Mouse (Mus musculus): ENCODE measurements at regions not wholly inside any gene's neighbourhood (a gene's known extent, or its start where the extent isn't known, plus 50 kb on each side); places are given as distances from the start of the nearest gene placed in this dataset.

DNA sequence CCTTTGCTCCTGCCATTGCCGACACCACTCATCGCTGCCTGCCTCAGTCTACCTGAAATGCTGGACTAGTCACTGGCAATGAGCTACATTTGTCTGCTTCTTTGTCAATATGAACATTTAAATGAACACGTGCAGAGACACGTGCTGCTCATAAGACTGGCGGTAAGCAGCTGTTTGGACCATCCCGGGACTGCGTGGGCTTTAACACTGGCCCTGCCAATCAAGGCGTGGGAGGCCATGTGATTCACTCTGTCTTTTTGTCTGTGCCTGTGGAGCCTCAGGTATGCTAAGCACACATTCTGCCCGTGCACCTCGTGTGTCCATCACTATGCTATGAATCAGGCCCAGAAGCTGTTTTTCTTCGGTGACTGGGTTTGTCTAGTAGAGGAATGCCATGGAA, 199.9 kb downstream of the Rpap3 start:
- no peak for ATAC-seq (ENCODE audit: low FRiP score)
- no peaks in the 10 kb centered on the region for H3K27me3 ChIP-seq (ENCODE audit: insufficient read depth, low read length)
- H3K4me1 ChIP-seq (ENCODE audit: insufficient read depth, low read length) = no peaks in the 10 kb centered on the region
- 0 out of 2 replicates have a peak, but pooled peaks cover 4% of the 10 kb centered on the region for H3K9me3 ChIP-seq (ENCODE audit: low read length)
- TF ChIP-seq CTCF (IDR thresholded peaks at IDR 0.05) = no peak
- no peak overlapping the region for H3K9ac ChIP-seq (replicated peaks; ENCODE audit: low read length, poor library complexity, severe bottlenecking)
- no peaks in the 10 kb centered on the region for H3K36me3 ChIP-seq (ENCODE audit: insufficient read depth, low read length)
- no peak overlapping the region for H3K4me2 ChIP-seq (ENCODE audit: low read depth, low read length, poor library complexity, severe bottlenecking)
- no peak overlapping the region for H3K27ac ChIP-seq (ENCODE audit: low read depth, low read length)
- H3K4me3 ChIP-seq (ENCODE audit: low read depth, low read length) = no peak overlapping the region
- 89% methylated on average over 11 of the region's 11 CpGs for WGBS
- no peak for DNase-seq (ENCODE audit: low spot score)

GRCm38 (mm10) chr15:97504325-97504724, 201.3 kb downstream of the Rpap3 start:
- Histone ChIP-seq H3K4me1 (ENCODE audit: insufficient read depth, low read length) (no peaks in the 10 kb centered on the region), H3K27ac (ENCODE audit: low read depth, low read length) (no peak overlapping the region), H3K9me3 (ENCODE audit: low read length) (no peaks in the 10 kb centered on the region), H3K4me2 (ENCODE audit: low read depth, low read length, poor library complexity, severe bottlenecking) (no peak overlapping the region), H3K27me3 (ENCODE audit: insufficient read depth, low read length) (no peaks in the 10 kb centered on the region), H3K9ac (replicated peaks; ENCODE audit: low read length, poor library complexity, severe bottlenecking) (no peak overlapping the region), H3K4me3 (ENCODE audit: low read depth, low read length) (no peak overlapping the region), H3K36me3 (ENCODE audit: insufficient read depth, low read length) (no peaks in the 10 kb centered on the region)
- DNase-seq (ENCODE audit: low spot score) (no peak), ATAC-seq (ENCODE audit: low FRiP score) (no peak)
- TF ChIP-seq CTCF (IDR thresholded peaks at IDR 0.05) = no peak
- 94% methylated on average over 1 of the region's 1 CpGs for WGBS

DNA sequence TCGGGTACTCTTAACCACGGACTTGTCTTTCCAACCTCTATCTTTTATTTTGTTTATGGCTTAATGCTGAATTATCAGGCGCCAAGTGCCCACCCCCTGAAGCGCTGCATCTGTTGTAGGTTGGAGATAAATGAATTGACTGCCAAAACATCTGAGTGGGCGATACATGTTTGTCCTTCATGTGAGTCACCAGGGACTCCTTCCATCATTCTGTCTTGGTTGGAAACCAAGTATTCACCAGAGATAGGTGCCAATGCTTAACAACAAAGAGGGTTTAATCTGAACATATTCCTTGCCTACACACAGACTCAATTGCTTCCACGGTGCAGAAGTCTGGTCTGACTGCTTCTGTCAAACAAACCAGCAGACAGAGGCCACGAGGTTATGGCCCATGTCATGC, 203.6 kb downstream of the Rpap3 start:
- ATAC-seq (ENCODE audit: low FRiP score) = no peak
- DNase-seq (ENCODE audit: low spot score) = no peak
- H3K4me1 ChIP-seq (ENCODE audit: insufficient read depth, low read length) = no peaks in the 10 kb centered on the region
- 90% methylated on average over 7 of the region's 7 CpGs for WGBS
- no peak overlapping the region for H3K9ac ChIP-seq (replicated peaks; ENCODE audit: low read length, poor library complexity, severe bottlenecking)
- H3K4me3 ChIP-seq (ENCODE audit: low read depth, low read length) = no peak overlapping the region
- H3K4me2 ChIP-seq (ENCODE audit: low read depth, low read length, poor library complexity, severe bottlenecking) = no peak overlapping the region
- no peak for TF ChIP-seq CTCF (IDR thresholded peaks at IDR 0.05)
- H3K9me3 ChIP-seq (ENCODE audit: low read length) = no peaks in the 10 kb centered on the region
- no peaks in the 10 kb centered on the region for H3K27me3 ChIP-seq (ENCODE audit: insufficient read depth, low read length)
- H3K27ac ChIP-seq (ENCODE audit: low read depth, low read length) = no peak overlapping the region
- H3K36me3 ChIP-seq (ENCODE audit: insufficient read depth, low read length) = no peaks in the 10 kb centered on the region

GRCm38 (mm10) chr15:97501420-97501819, 204.2 kb downstream of the Rpap3 start:
- Histone ChIP-seq H3K27me3 (ENCODE audit: insufficient read depth, low read length) (no peaks in the 10 kb centered on the region), H3K4me3 (ENCODE audit: low read depth, low read length) (no peak overlapping the region), H3K36me3 (ENCODE audit: insufficient read depth, low read length) (no peaks in the 10 kb centered on the region), H3K27ac (ENCODE audit: low read depth, low read length) (no peak overlapping the region), H3K9me3 (ENCODE audit: low read length) (no peaks in the 10 kb centered on the region), H3K4me1 (ENCODE audit: insufficient read depth, low read length) (no peaks in the 10 kb centered on the region), H3K4me2 (ENCODE audit: low read depth, low read length, poor library complexity, severe bottlenecking) (no peak overlapping the region), H3K9ac (replicated peaks; ENCODE audit: low read length, poor library complexity, severe bottlenecking) (no peak overlapping the region)
- 72% methylated on average over 9 of the region's 9 CpGs for WGBS
- ATAC-seq (ENCODE audit: low FRiP score) = no peak
- no peak for DNase-seq (ENCODE audit: low spot score)
- TF ChIP-seq CTCF (IDR thresholded peaks at IDR 0.05) = no peak

DNA sequence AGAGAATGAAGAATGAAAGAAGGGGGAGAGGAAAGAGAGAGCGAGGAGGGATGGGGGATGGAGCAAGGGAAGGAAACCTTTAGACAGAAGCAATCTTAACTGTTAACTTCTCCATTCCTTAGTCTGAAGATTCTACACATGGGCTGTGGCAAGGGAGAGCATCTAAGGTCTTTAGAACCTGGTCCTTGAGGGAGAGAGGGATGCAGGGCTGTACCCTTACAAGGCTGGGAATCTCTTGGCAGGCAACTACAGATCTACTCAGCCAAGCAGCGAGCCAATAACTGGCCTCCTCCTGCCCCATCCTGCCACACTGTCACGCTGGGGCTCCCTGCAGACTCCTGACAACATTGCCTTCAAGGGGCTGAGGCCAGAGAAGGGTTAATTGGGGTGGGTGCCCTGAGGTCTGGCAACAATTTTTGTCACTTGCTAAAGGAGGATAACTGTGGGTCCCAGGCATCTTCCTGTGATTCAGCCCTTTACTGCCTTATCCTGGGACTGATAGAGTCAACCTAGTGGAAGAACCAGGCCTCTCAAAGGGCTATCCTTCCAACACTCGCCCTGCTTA, 205.7 kb downstream of the Rpap3 start:
- no peak for TF ChIP-seq CTCF (IDR thresholded peaks at IDR 0.05)
- DNase-seq (ENCODE audit: low spot score) = no peak
- H3K27me3 ChIP-seq (ENCODE audit: insufficient read depth, low read length) = no peaks in the 10 kb centered on the region
- H3K4me1 ChIP-seq (ENCODE audit: insufficient read depth, low read length) = no peaks in the 10 kb centered on the region
- H3K4me2 ChIP-seq (ENCODE audit: low read depth, low read length, poor library complexity, severe bottlenecking) = no peak overlapping the region
- no peak for ATAC-seq (ENCODE audit: low FRiP score)
- no peaks in the 10 kb centered on the region for H3K9me3 ChIP-seq (ENCODE audit: low read length)
- H3K36me3 ChIP-seq (ENCODE audit: insufficient read depth, low read length) = no peaks in the 10 kb centered on the region
- H3K4me3 ChIP-seq (ENCODE audit: low read depth, low read length) = no peak overlapping the region
- H3K9ac ChIP-seq (replicated peaks; ENCODE audit: low read length, poor library complexity, severe bottlenecking) = no peak overlapping the region
- H3K27ac ChIP-seq (ENCODE audit: low read depth, low read length) = no peak overlapping the region
- 86% methylated on average over 4 of the region's 4 CpGs for WGBS

GRCm38 (mm10) chr15:97499240-97499639, 206.4 kb downstream of the Rpap3 start:
- Histone ChIP-seq H3K9ac (replicated peaks; ENCODE audit: low read length, poor library complexity, severe bottlenecking) (no peak overlapping the region), H3K4me3 (ENCODE audit: low read depth, low read length) (no peak overlapping the region), H3K27me3 (ENCODE audit: insufficient read depth, low read length) (no peaks in the 10 kb centered on the region), H3K4me1 (ENCODE audit: insufficient read depth, low read length) (no peaks in the 10 kb centered on the region), H3K36me3 (ENCODE audit: insufficient read depth, low read length) (no peaks in the 10 kb centered on the region), H3K9me3 (ENCODE audit: low read length) (no peaks in the 10 kb centered on the region), H3K4me2 (ENCODE audit: low read depth, low read length, poor library complexity, severe bottlenecking) (no peak overlapping the region), H3K27ac (ENCODE audit: low read depth, low read length) (no peak overlapping the region)
- WGBS = 84% methylated on average over 5 of the region's 5 CpGs
- no peak for TF ChIP-seq CTCF (IDR thresholded peaks at IDR 0.05)
- DNase-seq (ENCODE audit: low spot score) (no peak), ATAC-seq (ENCODE audit: low FRiP score) (no peak)
